Mouse (Mus musculus) neural tube, embryonic 15.5 days (tissue): ENCODE results near the gene BC052040. TPM values are rescaled to one million over a fixed set of nuclear protein-coding genes. Genes with fewer than 3 reads are reported as not detected.

Experiments
- ATAC-seq: fragments of 200-750 bp; cut with Nextera tagmentation; 2 replicates; pipeline ENCODE4 v1.8.0; 2017; ENCODE audit warnings: mild to moderate bottlenecking, moderate TSS enrichment, moderate library complexity; ENCODE audit not compliant: low FRiP score
- H3K27ac ChIP-seq: fragments of 300-500 bp; sonication (generic); replicated peaks from 2 replicates; pipeline ENCODE4 v1.5.1; 2015; ENCODE audit warnings: mild to moderate bottlenecking, inconsistent platforms
- H3K27me3 ChIP-seq: fragments of 300-500 bp; sonication (generic); replicated peaks from 2 replicates; pipeline ENCODE4 v1.6.1; 2015; ENCODE audit warnings: inconsistent platforms
- H3K36me3 ChIP-seq: fragments of 300-500 bp; sonication (generic); 2 replicates; pipeline ENCODE4 v1.6.1; 2015; ENCODE audit warnings: inconsistent platforms
- H3K4me1 ChIP-seq: fragments of 300-500 bp; sonication (generic); 2 replicates; pipeline ENCODE4 v1.6.1; 2015; ENCODE audit warnings: inconsistent platforms
- H3K4me2 ChIP-seq: fragments of 300-500 bp; sonication (generic); 2 replicates; pipeline ENCODE4 v1.6.1; 2015; ENCODE audit warnings: inconsistent platforms, mild to moderate bottlenecking, moderate library complexity
- H3K4me3 ChIP-seq: fragments of 300-500 bp; sonication (generic); replicated peaks from 2 replicates; pipeline ENCODE4 v1.5.1; 2015; ENCODE audit warnings: mild to moderate bottlenecking, inconsistent platforms
- H3K9ac ChIP-seq: fragments of 300-500 bp; sonication (generic); replicated peaks from 2 replicates; pipeline ENCODE4 v1.6.1; 2015; ENCODE audit warnings: mild to moderate bottlenecking, inconsistent platforms
- H3K9me3 ChIP-seq: fragments of 300-500 bp; sonication (generic); replicated peaks from 2 replicates; pipeline ENCODE4 v1.6.1; 2016; ENCODE audit warnings: inconsistent platforms
- WGBS: fragments of 180-500 bp; shearing (Covaris S2); methylation state at CpG from one replicate; pipeline ENCODE4 v1.1.7; 2015; ENCODE audit warnings: mixed read lengths; 5-methylcytosine and 5-hydroxymethylcytosine counted together
- polyA plus RNA-seq: library from polyadenylated mRNA; unstranded; fragments of >200 nt; fragmentation: Nextera tagmentation; extraction: Ambion mirVana; gene quantifications from 2 replicates; pipeline ENCODE4 v1.2.1, GENCODE M21; 2015

Gene BC052040
- polyA plus RNA-seq, 1 experiment from 2014 or later = 14.5 TPM

- Histone ChIP-seq H3K4me2 (no peak overlapping the region), H3K9ac (no peak overlapping the region), H3K27me3 (no peaks in the 10 kb centered on the region), H3K9me3 (no peaks in the 10 kb centered on the region), H3K4me3 (no peak overlapping the region), H3K27ac (0 out of 2 replicates have a peak overlapping the region, but pooled peaks have one; percentile 23), H3K4me1 (peaks cover 4% of the 10 kb centered on the region; the same call in 1 of the 2 replicates), H3K36me3 (no peaks in the 10 kb centered on the region; the same call in 1 of the 2 replicates)
- 47% methylated on average over 8 of the region's 8 CpGs for WGBS
- ATAC-seq = no peak
These were observed 194.1 kb downstream of the BC052040 start for GRCm38 (mm10) chr2:115775488-115776217.

DNA sequence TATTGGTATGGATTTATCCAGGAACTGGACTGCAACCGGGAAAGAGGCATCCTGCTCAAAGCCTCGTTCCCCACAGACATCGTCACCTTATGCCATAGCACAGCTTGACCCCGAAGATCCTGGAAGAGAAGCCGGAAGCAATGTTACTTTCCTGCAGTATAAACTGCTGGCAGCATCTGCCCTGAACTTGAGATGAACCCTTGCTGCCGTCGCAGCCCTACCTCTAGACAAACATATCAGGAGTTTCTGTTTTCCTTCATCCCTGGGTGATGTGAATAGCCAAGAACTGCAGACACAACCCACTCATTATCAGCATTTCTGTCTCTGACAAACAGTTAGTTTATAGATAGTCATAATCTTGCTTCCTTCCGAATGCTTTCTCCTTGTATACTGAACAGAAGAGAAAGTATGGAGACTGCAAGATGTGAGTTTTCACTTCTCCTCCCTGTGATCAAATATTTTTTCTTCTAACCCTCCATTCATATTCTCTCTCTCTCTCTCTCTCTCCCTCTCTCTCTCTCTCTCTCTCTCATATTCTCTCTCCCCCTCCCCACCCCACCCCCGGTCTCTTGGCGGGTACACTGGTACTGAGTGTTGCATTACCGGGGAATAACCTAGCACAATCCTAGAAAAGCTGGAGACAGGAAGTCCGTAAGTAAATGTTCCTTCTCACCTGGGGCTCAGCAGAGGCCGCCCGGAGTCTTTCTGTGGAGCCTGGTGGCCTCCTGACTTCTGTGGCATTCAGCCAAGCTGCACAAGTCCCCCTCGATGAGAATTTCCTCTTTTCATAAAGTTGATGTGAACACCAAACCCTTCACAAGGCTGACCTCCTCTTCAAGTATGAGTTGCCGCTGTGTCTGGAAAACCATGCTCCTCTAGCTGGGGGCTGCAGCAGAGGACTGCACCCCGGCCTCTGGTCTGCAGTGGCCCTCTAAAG, 195.7 kb downstream of the BC052040 start:
- no peaks in the 10 kb centered on the region for H3K27me3 ChIP-seq
- H3K4me3 ChIP-seq = no peak overlapping the region
- no peak for ATAC-seq
- no peak overlapping the region for H3K27ac ChIP-seq
- WGBS = 79% methylated on average over 17 of the region's 17 CpGs
- no peak overlapping the region for H3K9ac ChIP-seq
- no peaks in the 10 kb centered on the region for H3K9me3 ChIP-seq
- no peak overlapping the region for H3K4me2 ChIP-seq
- H3K36me3 ChIP-seq = no peaks in the 10 kb centered on the region; the same call in 1 of the 2 replicates
- H3K4me1 ChIP-seq = peaks cover 4% of the 10 kb centered on the region; the same call in 1 of the 2 replicates

DNA sequence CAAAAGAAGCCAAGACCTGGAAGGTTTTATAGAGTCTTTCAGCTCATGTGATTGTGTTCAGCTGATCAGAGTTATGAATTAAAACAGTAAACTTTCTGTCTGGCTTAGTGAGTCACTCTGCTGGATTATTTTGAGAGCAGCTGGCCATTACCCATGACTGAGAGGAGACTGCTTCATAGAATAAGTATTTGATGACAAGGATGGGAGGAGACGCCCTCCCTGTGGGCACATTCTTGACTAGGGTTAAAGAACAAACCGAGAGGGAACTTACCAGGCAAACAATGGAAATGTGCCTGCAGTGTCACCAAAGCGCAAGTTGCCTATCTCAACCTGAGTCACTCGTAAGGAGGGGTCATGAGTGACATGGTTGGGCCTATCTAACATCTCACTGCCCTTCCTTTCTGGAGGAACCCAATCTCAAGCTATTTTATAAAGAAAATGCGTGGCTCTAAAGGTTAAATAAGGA, 199.1 kb downstream of the BC052040 start:
- Histone ChIP-seq H3K9ac (no peak overlapping the region), H3K4me1 (peaks cover 4% of the 10 kb centered on the region; the same call in 1 of the 2 replicates), H3K9me3 (no peaks in the 10 kb centered on the region), H3K36me3 (no peaks in the 10 kb centered on the region; the same call in 1 of the 2 replicates), H3K27ac (no peak overlapping the region), H3K27me3 (no peaks in the 10 kb centered on the region), H3K4me3 (no peak overlapping the region), H3K4me2 (no peak overlapping the region)
- 87% methylated on average over 5 of the region's 5 CpGs for WGBS
- ATAC-seq = no peak

- Histone ChIP-seq H3K4me1 (0 out of 2 replicates have a peak, but pooled peaks cover 4% of the 10 kb centered on the region), H3K27ac (no peak overlapping the region), H3K36me3 (no peaks in the 10 kb centered on the region), H3K4me2 (no peak overlapping the region), H3K27me3 (no peaks in the 10 kb centered on the region), H3K4me3 (no peak overlapping the region), H3K9me3 (no peaks in the 10 kb centered on the region), H3K9ac (no peak overlapping the region)
- ATAC-seq = no peak
- WGBS = 38% methylated on average over 6 of the region's 6 CpGs
These were observed 204.2 kb downstream of the BC052040 start for GRCm38 (mm10) chr2:115785687-115786086.

DNA sequence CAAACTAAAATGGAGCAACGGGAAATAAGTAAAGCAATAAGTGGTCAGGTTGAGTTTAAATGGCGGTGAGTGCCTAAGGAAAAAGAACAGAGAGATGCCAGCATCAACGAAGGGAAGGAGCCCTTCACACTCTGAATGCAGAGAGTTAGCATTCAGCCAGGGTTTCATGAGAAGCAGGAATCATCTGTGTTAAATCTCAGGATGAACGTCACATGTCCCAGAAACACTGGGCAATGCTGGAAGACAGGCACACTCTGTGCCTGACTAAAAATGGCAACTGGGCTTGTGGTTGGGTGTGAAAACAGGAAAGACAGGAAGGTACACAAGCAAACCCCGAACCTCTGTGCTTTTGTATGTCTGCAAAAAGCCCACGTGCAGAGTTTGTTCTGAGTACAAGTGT, 217.3 kb downstream of the BC052040 start:
- Histone ChIP-seq H3K4me2 (no peak overlapping the region), H3K9me3 (no peaks in the 10 kb centered on the region), H3K27me3 (no peaks in the 10 kb centered on the region), H3K9ac (no peak overlapping the region), H3K4me3 (no peak overlapping the region), H3K36me3 (no peaks in the 10 kb centered on the region), H3K27ac (no peak overlapping the region), H3K4me1 (no peaks in the 10 kb centered on the region)
- ATAC-seq = no peak
- 85% methylated on average over 6 of the region's 6 CpGs for whole genome bisulfite sequencing

DNA sequence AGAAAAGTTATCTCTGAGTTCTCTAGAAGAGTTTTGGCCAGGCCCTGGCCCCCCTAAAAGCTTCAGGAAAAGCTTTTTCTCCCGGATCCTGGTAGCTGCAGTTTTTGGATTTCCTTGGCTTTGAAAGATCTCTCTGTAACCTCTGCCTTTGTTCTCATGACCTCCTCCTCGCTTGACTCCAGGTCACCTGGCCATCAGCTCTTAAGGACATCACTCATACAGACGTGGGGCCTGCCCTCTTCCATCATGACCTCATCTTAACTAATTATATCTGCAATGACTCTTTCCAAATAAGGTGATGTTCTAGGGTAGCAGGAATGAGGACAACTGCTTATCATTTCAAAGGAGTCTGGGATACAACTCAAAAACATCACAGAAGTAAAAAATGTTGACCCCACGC, 226.9 kb downstream of the BC052040 start:
- no peak overlapping the region for H3K4me3 ChIP-seq
- no peak overlapping the region for H3K27ac ChIP-seq
- whole genome bisulfite sequencing = 68% methylated on average over 4 of the region's 4 CpGs
- no peaks in the 10 kb centered on the region for H3K27me3 ChIP-seq
- H3K36me3 ChIP-seq = no peaks in the 10 kb centered on the region
- ATAC-seq = no peak
- H3K4me1 ChIP-seq = peaks cover 7% of the 10 kb centered on the region
- no peak overlapping the region for H3K9ac ChIP-seq
- no peaks in the 10 kb centered on the region for H3K9me3 ChIP-seq
- H3K4me2 ChIP-seq = no peak overlapping the region

DNA sequence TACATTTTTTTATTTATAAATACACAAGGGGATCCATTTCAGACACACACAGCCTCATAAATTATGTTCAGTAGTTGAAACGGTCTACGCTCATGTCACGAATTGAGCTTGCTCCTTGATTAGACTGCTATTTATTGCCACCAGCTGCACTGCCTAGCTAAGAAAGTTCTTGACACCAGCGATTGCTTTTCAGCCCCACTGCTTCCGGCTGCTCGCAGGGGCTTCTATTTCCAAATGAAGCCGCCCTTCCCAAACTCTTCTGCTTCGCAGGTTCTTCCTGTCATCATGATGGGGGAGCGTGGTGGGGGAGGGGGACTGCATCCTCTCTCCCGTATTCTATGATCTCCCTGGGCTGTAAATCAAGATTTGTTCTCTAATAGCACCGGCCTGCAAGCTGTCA, 231.8 kb downstream of the BC052040 start:
- H3K9me3 ChIP-seq = no peaks in the 10 kb centered on the region
- no peaks in the 10 kb centered on the region for H3K36me3 ChIP-seq
- peak overlapping the region; percentile 13; the same call in 1 of the 2 replicates for H3K4me3 ChIP-seq
- H3K4me2 ChIP-seq = peak overlapping the region; percentile 51
- ATAC-seq = peak; percentile 47; the same call in 1 of the 2 replicates
- no peak overlapping the region for H3K9ac ChIP-seq
- no peak overlapping the region for H3K27ac ChIP-seq
- H3K4me1 ChIP-seq = peaks cover 16% of the 10 kb centered on the region
- WGBS = 4% methylated on average over 11 of the region's 11 CpGs
- H3K27me3 ChIP-seq = no peaks in the 10 kb centered on the region

DNA sequence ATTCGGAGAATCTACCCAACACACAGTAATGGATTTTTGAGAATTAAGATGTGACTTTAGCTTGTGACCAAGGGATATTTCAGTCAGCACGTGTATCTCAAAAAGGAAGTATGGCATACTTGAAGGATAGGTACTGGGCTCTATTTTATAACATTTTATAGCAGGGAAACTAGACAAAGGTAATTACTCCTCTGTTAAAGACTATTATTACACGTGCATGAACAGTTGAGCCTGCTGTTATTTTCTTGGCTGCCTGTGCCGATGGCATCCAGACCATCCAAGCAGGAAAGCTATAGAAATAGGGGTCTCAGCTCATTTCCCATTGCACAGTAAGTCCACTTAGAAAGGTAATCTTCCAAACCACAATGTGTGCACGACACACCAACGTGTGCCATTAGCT, 232.2 kb downstream of the BC052040 start:
- H3K9me3 ChIP-seq = no peaks in the 10 kb centered on the region
- no peaks in the 10 kb centered on the region for H3K27me3 ChIP-seq
- peaks cover 16% of the 10 kb centered on the region for H3K4me1 ChIP-seq
- no peak overlapping the region for H3K9ac ChIP-seq
- no peak for ATAC-seq
- H3K36me3 ChIP-seq = no peaks in the 10 kb centered on the region
- no peak overlapping the region for H3K27ac ChIP-seq
- H3K4me2 ChIP-seq = peak overlapping the region; percentile 51
- WGBS = 24% methylated on average over 6 of the region's 6 CpGs
- H3K4me3 ChIP-seq = peak overlapping the region; percentile 13; the same call in 1 of the 2 replicates

DNA sequence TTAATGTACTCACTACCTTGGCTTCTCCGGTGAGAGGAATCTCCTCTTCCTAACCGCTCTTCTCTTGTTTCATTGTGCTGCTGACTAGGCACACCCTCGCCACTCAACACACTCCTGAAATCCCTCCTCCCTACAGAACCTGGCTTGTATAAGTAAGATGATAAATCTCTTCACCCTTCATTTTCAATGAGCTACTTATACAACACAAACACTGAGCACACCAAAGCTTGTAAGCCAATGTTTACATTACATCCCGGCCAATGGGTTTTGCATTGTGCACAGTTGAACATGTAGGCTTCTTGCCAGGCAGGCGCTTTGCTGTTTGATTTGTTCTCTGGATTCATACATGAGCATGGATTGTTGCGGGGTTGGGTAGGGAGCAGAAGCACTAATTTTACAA, 236.4 kb downstream of the BC052040 start:
- WGBS = 88% methylated on average over 6 of the region's 6 CpGs
- H3K4me3 ChIP-seq = no peak overlapping the region
- no peak overlapping the region for H3K27ac ChIP-seq
- no peaks in the 10 kb centered on the region for H3K36me3 ChIP-seq
- H3K9me3 ChIP-seq = no peaks in the 10 kb centered on the region
- no peaks in the 10 kb centered on the region for H3K27me3 ChIP-seq
- peaks cover 13% of the 10 kb centered on the region for H3K4me1 ChIP-seq
- H3K4me2 ChIP-seq = no peak overlapping the region
- ATAC-seq = no peak
- no peak overlapping the region for H3K9ac ChIP-seq

GRCm38 (mm10) chr2:115822361-115822760, 240.8 kb downstream of the BC052040 start:
- 90% methylated on average over 5 of the region's 5 CpGs for WGBS
- Histone ChIP-seq H3K4me2 (no peak overlapping the region), H3K9me3 (no peaks in the 10 kb centered on the region), H3K4me1 (no peaks in the 10 kb centered on the region), H3K36me3 (no peaks in the 10 kb centered on the region), H3K27me3 (no peaks in the 10 kb centered on the region), H3K4me3 (no peak overlapping the region), H3K27ac (no peak overlapping the region), H3K9ac (no peak overlapping the region)
- ATAC-seq = no peak
